Mouse (Mus musculus) layer of hippocampus, postnatal 36 days (tissue): Measurements from ENCODE around the gene Chd5. TPM values are rescaled to one million over a fixed set of nuclear protein-coding genes. Genes with fewer than 3 reads are reported as not detected.

Experiments
- DNase-seq, 2 experiments: peaks; one replicate each; pipeline ENCODE4 v3.0.0; 2022
- total RNA-seq, 2 experiments: library from RNA; stranded (reverse); gene quantifications; 2 replicates each; pipeline ENCODE4 v1.2.3; 2021

Gene Chd5
- total RNA-seq, 2 experiments from 2014 or later: 124 to 130 TPM

DNA sequence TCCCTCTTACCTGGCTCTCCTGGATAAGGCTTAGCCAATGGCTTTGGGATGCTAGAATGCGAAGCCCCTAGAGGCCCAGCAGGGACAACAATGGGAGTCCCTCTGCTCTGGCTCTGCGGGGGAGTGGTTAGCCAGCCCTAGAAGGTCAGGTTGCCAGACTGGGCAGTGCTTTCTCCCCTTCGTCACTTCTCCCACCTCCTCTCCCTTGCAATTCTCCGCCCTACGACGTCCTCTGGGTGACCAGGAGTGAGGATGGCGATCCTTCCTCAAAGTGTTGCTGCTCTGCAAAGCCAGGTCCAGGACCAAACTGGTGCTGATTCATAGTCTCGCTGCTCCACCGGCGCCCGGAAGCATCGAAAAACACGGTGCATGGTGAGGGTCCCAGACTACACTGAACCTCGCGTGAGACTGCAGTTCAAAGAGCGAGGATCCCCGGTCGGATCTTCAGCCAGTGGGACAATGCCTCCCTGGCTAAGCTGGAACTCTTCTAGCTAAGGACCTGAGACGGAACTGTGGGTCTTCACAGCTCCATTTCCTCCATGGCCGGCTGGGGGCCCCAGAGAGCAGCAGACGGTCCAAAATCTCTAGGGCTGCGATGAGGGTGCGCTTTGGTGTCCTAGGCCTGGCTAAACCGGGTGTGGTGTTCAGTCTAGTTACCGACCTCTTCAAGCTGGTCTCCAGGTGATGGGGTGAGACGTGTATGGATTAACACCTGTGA, 19.8 kb upstream of the Chd5 start, which contains the start of gene Rnf207:
Gene Rnf207 (minus strand): TSS at position 477 of the 718 bp plus-strand sequence.
- peak in 1 of 2 experiments; percentile 46 for DNase-seq

DNA sequence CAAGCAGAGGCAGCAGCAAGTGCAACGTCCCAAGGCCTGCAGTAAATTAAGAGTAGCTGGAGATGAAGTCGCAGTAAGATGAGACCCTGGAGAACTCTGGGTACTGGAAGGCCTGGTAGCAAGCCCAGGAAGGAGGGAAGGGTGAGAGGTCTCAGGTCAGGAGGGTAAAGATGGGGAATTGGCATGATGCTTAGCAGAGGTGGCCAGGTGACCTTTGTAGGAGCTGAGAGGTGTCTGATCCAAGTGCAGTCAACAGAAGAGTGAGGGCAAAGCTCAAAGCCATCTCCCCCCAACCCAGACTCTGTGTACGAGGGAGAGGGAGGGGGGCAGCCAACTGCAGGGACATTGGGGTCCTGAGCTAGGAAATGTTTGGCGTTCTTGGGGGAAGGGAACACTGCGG, 17.0 kb upstream of the Chd5 start:
- no peak for DNase-seq

DNA sequence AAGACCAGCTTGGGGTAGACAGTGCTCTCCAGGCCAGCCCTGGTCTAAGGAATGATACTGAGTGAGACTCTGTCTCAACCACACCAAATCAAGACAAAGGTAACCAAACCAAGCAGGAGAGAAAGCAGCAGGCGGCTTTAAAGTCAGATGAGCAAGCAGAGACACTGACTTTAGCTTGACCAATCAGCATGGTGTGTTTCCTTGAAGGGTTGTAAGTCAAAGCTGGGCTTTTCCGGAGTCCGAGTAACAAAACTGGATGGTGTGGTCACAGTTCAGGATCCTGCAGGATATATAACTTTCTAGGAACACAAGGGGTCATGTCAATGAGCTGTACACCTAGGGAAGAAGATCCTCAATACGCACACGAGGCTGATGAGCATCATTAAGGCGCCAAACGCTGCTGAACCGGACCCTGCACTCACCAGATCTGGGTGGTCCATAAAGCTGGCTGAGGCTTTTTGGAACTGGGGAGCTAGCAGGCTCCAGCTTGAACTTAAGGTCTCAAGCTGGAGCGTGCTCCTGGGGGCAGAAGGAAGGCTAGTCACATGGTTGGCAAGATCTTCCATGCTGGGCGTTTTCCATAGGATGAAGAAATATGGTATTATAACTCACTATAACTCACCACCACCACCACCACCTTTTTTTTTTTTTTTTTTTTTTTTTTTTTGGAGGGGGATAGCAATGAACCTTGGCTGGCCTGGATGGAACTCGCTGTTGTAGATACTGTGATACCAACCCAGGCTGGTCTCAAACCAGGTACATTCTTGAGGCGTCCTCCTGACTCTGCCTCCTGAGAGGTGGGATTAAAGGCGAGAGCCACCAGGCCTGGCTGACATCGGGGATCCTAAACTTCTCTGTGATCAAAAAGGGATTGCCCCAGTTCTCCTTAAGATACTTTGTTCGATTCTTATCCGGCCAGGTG, 13.5 kb upstream of the Chd5 start:
- no peak for DNase-seq

DNA sequence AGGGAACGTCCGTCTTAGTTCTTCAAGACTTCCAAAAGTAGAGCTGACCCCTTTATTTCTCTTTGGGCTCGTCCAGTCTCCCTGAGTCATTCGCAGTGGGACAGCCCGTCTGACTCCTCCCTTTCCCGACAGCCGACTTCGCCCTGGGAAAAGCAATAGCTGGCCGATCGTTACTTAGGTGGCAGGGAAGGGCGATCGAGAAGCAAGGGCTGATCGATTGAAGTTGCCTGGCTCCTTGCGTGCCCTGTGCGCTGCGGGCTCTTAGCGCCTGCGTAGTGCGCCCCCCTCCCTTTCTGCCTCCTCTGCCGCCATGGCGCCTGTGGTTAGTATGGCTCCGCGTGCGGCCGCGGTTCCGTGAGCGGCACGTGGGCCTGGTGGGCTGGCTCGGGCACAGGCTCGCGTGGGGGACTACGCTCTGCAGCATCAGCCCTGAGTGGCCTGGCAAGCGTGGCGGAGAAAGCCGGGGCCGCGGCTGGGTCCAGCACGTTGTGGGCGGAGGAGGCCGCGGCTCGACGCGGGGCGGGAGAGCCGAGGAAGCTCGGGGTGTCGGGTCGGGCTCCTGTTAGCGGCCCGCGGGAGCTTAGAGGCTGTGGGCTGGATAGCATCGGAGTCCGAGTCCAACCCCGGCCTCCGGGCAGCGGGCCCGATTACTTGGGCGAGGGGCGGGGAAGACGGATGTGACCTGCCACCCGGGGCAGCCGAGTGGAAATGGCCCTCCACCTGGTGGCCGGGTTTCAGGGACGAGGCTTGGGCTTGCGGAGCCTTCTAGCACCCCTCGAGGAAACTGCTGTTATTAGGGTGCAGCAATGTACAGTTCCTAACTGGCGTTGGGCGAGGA, 12.7 kb upstream of the Chd5 start, which contains the start of gene Rpl22:
Gene Rpl22 (plus strand): TSS at position 169 of the 838 bp plus-strand sequence.
- DNase-seq: peak; percentile 94 to 95

DNA sequence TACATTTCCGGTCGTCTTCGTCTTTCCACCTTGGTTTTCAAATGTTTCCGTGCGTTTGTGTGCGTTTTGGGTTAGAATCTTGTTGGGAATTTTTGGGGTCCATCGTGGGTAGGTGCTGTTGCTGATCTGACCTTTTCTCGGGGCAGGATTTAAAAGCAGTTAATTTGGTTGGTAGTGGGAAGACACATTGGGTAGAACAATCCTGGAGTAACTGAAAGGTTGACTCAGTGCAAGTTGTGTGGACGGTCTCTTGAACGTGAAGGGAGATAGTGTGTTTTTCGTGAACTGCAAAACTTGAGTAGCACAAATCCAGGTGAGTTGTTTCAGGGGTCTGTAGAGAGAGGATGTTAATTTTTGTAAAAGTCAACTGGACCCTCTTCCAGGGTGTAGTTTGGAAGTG, 11.9 kb upstream of the Chd5 start:
- DNase-seq: no peak

DNA sequence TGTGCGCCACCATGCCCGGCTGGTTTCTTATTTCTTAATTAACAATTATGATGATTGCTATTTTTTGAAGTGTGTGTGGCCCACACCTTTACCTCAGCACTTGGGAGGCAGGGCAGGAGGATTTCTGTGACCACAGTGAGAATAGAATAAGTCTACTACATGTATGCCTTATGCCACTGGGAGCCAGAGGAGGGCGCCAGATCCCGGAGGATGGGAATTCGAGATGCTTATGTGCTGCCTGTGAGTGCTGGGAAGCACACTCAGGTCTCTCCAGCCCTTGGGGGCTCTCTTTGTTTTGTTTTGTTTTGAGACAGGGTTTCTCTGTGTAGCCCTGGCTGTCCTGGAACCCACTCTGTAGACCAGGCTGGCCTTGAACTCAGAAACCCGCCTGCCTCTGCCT, 9.8 kb upstream of the Chd5 start:
- DNase-seq: no peak

DNA sequence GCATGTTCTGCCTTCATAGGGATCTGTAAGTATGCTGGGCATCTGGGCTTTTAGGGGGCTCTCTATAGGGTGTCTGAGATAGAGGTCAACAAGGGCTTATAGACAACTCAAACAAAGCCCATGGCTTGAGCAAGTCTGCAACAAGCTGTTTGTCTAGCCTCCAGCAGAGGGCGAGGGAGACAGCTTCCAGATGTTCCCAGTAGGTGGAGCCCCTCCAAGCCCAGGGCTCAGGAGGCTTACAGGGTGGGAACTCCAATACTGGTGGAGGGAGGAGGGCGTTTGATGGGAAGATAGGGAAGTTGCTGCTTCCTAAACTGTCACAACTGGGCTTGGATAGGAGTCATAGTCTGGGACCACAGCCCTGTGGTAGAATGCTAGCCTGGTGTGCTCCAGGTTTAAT, 5.5 kb upstream of the Chd5 start:
- peak; percentile 51 to 65 for DNase-seq

DNA sequence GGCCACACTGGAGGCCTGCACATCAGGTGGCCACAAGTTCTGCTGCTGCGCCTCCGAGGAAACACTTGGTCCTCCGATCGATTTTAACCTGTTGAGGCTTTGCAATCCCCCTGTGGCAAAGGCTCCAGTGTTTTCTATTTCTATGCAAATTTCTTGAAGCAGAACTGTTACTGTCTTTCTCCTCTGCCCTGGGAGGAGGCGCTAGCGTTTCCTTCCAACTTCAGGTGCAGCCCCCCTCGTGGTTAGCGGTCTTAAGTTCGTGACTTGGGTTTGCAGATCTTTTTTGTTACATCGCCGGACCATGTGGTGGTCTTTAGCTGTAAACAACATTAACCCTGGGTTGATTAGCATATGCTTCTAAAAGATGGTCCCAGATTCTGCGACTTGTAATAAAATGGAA, 4.9 kb upstream of the Chd5 start:
- DNase-seq: no peak

DNA sequence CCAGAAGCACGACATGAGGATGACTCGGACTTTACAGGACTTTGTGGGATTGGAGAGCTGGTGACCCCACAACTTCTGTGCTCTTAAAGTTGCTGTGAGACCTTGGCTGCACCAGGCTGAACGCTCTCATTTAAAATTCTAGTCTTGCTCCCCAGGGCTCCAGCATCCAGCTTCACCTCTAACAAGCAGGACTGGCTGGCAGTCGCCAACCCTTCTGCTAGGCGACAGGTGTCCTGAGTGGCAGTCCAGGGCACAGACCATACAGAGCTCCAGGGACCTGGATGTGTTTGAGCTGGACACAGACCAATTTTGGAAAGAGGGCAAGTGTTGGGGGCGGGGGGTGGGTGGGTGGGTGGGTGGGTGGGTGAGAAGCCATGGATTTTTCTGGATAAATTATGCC, 679 bp upstream of the Chd5 start:
- no peak for DNase-seq

DNA sequence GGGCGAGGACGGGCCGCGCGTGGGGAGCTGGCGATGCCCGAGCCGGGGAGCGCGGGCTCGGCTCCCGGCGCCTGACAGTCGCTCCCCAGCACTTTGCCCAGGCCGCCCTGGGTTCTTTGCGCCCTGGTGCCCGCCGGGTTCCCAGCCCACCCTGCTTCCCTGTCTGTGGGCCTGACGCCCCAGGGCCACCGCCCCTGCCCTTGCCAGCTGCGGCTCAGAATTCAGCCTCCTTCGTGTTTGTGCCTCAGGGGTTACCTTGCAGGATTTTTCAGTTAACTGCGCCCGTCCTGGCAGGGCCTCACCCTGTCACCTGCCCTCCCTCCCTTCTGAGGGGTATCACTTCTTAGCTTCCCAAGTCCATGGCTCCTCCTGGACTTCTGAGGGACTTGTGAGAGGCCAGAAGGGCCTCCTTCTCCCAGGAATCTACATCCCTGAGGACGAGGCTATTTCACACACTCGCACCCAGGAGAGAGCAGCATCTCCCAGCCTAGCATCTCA, 891 bp downstream of the Chd5 start:
- DNase-seq: no peak

DNA sequence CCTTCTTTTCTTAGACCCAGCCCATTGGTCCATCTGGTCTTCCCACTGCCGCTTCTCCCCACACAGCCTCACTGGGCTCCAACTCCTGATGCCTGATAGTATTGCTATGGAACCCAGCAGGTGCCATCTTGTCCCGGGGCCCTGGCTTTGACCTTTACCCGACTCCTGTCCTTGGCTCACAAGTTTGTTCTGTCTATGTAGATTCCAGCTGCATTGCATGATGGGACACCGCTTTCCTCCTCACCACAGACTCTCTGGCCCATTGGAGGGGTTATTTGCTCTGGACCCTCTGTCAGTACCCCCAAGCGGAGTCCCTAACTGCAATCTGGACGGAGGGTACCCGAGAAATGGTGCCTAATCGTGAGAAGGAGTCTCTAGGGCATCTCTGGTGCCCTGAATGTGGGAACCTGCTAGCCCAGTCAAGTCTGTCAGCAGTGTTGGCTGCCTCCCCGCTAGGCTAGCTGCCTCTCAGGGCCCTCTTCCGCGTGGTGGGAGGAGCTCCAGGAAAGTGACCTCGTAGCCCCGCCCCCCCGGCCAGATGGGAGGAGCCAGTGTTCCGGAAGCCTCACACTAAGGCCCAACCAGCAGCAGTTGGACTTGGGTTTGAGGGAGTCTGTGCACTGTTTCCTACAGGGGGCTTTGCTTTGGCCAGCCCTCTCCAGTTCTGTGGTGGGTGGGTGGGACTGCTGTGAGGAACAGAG, 2.3 kb downstream of the Chd5 start:
- no peak for DNase-seq

DNA sequence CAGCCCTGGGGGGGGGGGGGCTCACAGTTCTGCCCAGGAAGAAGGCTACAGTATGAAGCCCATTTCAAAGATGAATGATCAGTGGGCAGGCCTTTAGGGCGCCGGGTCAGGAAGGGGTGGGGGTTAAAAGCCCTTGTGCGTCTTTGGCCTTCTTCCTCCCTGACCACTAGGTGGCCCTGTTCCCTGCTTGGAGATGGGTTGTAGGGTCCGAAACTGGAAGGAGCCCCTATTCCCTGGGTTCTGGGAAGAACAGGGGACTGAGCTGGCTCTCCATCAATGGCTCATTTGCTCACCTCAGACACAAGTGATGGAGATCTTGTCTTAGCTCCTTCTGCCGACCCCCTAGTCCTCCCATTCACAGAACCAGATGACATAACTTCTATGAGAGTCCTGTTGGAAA, 4.8 kb downstream of the Chd5 start:
- no peak for DNase-seq

DNA sequence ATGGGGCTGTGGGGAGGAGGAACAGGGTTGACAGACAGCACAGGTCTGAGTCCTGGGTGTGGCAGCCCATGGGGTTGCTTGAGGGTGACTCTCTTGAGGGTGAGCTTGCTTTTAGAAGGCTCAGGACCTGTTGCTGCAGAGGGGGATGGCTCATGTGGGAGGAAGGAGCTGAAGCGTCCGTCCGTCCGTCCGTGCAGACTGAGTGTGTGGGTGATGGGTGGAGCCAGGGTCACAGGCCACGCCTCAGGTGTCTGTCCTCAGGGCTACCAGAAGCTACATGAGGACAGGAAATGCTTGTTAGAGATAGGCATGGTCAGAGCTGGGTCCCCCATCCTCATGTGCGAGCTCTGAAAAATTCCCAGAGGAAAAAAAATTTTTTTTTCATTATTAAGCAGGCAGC, 6.2 kb downstream of the Chd5 start:
- no peak for DNase-seq

DNA sequence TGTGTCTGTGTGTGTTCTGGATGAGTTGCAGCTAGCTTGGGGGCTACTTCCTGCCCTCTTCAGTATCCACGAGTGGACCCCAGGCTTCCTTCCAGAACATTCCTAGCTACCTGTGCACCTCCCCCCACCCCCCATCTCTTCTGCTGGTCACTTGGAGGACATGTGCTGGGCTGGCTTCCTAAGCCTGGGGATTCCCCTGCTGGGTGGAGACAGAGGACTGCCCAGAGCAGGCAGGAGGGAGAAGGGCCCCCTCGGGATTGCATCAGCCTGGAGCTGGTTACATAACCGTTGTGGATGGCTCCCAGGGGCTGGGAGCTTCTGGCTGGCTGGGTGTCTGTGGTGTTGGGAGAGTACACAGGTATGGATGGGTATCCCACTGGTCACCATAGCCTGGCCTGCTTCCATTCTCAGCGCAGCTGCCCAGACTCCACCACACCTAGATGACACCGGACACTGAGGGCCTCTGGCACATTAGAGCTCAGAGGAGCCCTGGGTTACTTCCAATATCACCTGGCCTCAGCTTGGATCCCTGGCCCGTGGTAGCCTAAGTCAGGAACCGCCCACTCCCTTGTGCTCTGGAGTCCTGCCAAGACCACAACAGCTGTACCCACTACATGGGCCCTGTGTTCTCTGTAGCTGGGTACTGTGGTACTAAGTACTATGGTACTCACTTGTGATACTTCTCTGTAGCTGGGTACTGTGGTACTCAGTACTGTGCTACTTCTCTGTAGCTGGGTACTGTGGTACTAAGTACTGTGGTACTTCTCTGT, 6.9 kb downstream of the Chd5 start:
- DNase-seq: peak in 1 of 2 experiments; percentile 64

DNA sequence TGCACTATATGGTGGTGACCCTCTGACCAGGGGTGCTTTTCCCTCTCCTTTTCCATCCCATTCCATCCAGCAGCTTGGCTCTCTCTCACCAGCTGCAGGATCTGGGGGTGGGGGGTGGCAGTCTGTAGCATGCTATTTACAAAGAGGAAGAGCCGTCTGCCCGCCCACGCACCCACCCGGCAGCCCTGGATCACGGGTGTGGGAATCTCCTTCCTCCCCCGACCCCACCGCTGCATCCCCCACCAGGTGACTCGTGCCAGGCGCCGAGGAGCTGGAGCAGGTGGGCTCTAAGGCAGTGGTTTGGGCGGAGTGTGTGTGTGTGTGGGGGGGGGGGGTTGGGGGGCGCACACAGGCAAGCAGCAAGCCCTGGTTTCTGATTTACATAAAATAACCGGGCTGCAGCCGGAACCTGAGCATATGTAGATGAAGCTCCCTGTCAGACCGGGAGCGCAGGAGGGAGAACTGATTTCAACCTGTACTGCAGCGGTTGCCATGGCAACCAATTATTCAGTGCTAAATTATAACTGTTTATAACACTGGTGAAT, 11.5 kb downstream of the Chd5 start:
- no peak for DNase-seq

DNA sequence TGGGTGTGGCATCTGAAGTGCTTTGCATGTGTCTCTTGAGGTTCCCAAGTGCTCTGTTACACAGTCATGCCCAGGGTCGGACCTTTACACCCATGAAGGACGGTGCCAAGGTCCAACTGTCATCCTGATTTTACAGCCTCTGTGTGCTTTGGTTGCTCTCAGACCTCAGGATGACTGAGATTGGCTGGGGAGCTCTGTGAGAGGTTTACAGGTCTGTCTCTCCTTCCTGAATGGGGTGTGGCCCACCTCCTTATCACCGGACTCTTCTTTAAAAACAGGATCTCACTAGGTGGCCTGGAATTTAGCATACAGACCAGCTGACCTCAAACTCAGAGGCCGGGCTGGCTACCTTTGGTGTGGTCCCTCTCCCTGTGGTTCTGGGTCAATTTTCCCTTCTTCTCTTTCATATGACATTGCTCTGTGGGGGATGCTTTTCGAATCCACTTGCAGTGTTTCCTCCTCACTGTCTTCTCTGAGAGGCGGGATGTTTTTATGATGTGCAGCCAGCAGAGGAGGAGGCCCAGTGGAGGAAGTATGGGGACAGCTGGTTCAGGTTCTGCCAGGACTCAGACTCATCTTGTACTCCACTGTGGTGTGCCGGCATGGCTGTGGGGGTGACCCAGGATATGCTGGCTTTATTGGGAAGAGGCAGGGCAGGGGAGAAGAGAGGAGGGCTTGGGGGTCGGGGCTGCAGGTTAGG, 12.4 kb downstream of the Chd5 start:
- DNase-seq: no peak

DNA sequence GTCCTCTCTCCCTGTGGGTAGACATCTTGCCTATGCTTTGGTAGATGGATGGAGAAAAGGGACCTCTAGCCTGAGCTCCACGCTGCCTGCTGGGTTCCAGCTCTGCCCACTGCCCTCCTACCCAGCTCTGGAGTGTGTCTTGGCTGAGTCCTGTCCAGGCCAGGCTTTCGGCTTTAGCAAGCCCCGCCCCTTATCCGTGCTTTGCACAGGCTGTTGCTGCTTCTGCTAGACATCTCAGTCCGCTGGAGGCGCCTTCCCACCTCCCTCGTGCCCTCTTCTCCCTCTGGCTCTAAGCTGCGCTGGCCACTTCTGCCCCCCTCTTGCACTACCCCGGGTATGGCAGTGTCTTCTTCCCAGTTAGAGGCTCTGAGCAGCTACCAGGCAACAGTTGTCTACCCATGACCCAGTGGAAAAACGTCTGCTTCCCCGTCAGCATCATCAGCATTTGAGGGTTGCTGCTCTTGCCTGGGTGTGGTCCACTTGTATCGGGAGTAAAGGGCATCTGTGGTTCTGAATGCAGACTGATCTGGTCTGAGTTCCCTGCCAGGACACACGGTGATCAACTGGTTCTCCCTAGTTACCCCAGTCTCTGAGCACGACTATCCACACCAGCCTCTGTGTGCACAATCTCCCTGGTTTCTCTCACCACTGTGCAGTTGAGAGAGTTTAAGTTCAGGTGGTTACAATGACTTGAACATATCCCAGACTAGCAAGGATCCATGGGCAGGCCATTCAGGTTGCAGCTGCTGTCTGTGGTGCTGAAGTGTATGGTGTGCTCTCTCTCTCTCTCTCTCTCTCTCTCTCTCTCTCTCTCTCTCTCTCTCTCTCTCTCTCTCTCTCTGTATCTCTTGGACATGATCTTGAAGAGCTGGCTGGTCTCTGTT, 13.2 kb downstream of the Chd5 start:
- DNase-seq: no peak

DNA sequence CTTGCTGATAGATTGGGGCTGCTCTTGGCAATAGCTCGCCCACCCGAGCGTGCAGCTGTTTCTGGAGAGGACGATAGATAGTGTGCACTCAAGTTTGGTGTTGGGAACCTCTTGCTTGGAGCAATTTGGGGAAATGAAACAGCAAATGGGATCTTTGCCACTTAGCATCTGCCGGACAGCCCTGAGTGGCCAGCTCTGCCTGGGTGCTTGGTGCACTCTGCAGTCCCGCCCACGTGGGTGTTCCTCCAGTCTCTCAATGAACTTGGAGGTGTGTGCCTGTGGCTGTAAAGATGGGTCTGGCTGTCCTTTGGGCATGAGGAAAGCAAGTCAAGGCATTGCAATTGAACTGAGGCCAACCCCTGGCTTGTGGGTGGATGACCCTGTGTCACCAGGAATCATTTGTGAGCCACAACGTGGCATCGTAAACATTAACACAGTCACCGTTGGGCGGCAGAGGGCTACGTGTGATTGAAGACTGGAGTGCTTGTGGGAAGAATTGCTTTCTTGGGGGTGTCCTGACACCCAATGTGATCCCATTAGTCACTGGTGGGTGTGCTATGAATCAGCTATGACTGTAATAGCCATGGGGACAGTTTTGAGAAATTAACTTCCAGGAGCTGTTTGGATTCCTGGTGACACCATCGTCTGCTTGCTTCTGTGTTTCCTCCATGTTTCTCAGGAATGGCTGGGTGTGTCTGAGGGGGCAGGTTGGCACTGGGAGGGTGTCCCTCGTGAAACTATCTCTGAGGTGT, 15.6 kb downstream of the Chd5 start:
- no peak for DNase-seq
